Mouse (Mus musculus): ENCODE measurements around the gene Pltp. TPM values are rescaled to one million over a fixed set of nuclear protein-coding genes. Genes with fewer than 3 reads are reported as not detected.

Gene Pltp
- 5.1 TPM for polyA plus RNA-seq (2017; shearing (Covaris generic))

DNA sequence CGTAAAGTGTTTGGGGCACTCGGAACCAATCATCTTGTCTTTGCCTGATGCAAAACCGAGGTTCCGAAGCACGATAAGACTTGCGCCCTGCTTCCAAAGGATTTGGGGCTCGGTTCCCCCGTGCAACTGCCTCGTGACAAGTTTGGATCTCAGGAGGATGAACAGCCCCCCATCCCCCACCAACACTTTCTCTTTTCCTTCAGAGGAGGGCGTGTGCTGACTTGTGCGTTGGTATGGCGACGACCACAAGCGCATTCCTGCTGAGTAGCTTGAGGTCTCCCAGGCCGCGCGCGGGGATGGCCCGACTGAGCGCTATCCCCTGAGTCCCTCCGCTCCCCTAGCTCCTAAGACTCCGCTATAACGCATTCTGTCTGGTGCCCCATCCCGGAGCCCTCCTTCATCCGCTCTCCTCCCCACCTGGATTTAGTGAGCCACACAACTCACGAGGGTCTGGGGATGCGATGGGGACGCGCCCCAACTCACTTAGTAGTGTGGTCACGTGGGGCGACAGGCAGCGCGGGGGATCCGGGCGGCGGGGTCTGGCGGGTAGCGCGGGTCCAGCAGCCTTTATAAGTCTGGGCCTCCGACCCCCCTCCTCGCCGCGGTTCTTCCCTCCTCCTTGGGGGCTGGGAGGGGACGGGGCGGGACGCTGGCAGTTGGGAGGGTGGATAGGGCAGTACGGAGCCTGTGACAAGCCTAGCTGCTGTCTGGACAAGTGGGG lies at the start of gene Pltp:
Pltp (minus strand) TSS at position 611 of the 721 bp plus-strand sequence.

GRCm38 (mm10) chr2:164879228-164879567 lies 21.7 kb upstream of the Pltp start, which contains the start of gene Pcif1:
TSS of gene Pcif1 (plus strand) at chr2:164879304.

DNA sequence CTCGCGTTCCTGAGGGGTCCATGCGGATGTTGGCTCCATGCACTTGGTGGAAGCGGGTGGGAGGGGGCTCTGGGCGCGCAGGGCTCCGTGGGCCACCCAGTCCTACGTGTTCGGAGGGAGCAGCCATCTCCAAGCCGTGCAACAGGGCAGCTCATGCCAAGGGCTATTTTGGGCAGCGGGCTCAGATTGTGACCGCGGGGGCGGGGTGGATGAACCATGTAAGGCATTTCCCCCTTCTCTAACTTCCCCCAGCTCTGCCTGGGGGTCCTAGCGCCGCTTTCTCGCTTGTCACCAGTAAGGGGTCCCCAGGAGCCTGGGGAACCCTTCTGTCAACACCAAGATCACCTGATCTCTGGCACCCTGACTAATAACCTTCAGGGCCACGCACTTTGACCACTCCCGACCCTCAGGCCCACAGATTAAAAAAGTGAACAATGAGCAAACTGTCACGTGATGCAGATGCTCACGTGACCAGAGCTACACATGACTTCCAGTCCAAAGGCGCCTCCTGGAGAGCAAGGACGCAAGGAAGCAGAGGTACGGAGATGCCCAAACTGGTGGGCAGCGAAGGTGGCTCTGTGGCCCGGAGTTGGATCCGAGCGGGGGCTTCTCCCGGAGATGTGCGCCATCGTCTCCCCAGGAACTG lies 24.1 kb downstream of the Pltp start, which contains the start of gene Neurl2:
Neurl2 (minus strand) TSS at position 143 of the 646 bp plus-strand sequence.

GRCm38 (mm10) chr2:164832748-164833301 lies 24.7 kb downstream of the Pltp start, which contains the start of gene Ctsa:
TSS of gene Ctsa (plus strand) at chr2:164832873.

GRCm38 (mm10) chr2:164828437-164828836 lies 29.1 kb downstream of the Pltp start, which contains the start of gene Spata25:
TSS of gene Spata25 (minus strand) at chr2:164828537.

DNA sequence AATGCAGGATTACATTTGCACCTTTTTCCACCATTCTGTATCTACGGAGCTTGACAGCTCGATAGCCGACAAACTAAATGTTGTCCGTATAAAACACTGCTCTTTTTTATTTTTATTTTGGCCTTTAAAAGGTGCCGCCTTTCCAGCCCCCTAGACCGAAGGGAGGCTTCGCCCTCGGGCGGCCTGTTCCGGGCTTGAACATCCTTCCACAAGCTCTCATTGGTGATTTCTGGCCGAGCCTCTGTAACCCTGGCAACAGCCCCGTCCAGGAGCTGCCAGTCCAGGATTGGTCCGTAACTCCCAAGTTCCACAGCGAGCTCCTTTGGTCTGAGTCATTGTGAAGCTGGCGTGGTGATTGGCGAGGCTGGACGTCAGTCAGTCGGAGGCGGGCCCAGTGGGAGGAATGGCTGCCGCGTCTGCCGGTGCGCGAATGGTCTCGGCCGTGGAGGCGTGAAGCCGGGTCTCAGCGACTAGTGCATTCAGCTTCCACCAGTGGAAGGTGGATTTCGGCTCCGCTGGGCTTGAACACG lies 34.8 kb downstream of the Pltp start, which contains the start of gene Zswim1:
Zswim1 (plus strand) TSS at position 51 of the 530 bp plus-strand sequence.

DNA sequence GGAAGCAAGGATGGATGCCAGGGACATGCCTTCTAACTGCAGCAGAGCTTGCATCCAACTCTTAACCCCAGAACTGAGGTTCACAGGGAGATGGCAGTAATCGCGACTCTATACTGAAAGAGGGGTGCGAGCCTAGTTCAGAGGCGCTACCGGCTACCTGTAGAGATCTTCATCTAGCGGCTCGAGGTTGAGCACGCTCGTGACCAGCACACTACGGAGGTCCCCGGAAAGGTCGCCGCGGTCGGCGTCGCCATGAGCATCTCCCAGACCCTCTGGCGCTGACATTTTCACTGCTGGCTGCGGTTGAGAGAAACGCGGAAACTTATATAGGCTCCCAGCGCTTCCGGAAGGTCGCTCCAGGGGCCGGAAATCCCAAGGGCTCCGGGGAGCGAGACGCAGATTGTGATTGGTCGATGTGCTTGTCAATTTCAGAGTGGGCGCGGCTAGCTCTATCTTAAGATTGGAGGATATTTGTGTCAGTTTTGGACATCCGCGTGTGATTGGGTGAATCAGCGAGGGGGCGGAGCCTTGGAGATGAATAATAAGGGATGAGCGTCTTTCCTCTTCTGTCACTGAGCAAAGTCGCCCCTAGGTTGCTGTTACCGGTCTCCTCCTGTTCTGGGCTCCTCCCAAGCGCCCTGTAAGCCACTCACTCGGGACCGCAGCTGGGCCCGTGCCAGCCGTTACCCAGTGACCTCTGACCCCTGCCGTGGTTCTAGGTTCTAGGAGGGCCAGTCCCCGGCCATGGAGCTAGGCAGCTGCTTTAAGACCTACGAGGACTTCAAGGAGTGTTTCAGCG lies 52.8 kb downstream of the Pltp start, which contains the start of the genes Acot8 and Zswim3:
Acot8 (minus strand) TSS at position 350 of the 799 bp plus-strand sequence.
Zswim3 (plus strand) TSS at position 566 of the 799 bp plus-strand sequence.

Other genes starting within 250 kb of the Pltp start
- not detected for gene Wfdc6b, start 244.2 kb downstream of the Pltp start, polyA plus RNA-seq (2017; shearing (Covaris generic))
- gene Wfdc8, start 244.1 kb downstream of the Pltp start, polyA plus RNA-seq (2017; shearing (Covaris generic)) = not detected
- not detected for gene Wfdc16, start 218.9 kb downstream of the Pltp start, polyA plus RNA-seq (2017; shearing (Covaris generic))
- gene Wfdc10, start 201.7 kb downstream of the Pltp start, polyA plus RNA-seq (2017; shearing (Covaris generic)) = not detected
- not detected for gene Wfdc9, start 201.1 kb downstream of the Pltp start, polyA plus RNA-seq (2017; shearing (Covaris generic))
- not detected for gene Wfdc11, start 183.6 kb downstream of the Pltp start, polyA plus RNA-seq (2017; shearing (Covaris generic))
- 1.3 TPM for gene Wfdc13, start 172.6 kb downstream of the Pltp start, polyA plus RNA-seq (2017; shearing (Covaris generic))
- gene Spint4, start 159.2 kb downstream of the Pltp start, polyA plus RNA-seq (2017; shearing (Covaris generic)) = not detected
- gene Spint5, start 142.4 kb downstream of the Pltp start, polyA plus RNA-seq (2017; shearing (Covaris generic)) = not detected
- 0.34 TPM for gene Wfdc3, start 111.8 kb downstream of the Pltp start, polyA plus RNA-seq (2017; shearing (Covaris generic))
- gene Dnttip1, start 111.7 kb downstream of the Pltp start, polyA plus RNA-seq (2017; shearing (Covaris generic)) = 49.6 TPM
- 0.96 TPM for gene Ube2c, start 87.8 kb downstream of the Pltp start, polyA plus RNA-seq (2017; shearing (Covaris generic))
- gene Tnnc2, start 77.7 kb downstream of the Pltp start, polyA plus RNA-seq (2017; shearing (Covaris generic)) = not detected
- 5.0 TPM for gene Snx21, start 71.9 kb downstream of the Pltp start, polyA plus RNA-seq (2017; shearing (Covaris generic))
- gene Acot8, start 52.8 kb downstream of the Pltp start, polyA plus RNA-seq (2017; shearing (Covaris generic)) = 26.4 TPM
- gene Zswim3, start 52.6 kb downstream of the Pltp start, polyA plus RNA-seq (2017; shearing (Covaris generic)) = 3.5 TPM
- 15.3 TPM for gene Zswim1, start 35.0 kb downstream of the Pltp start, polyA plus RNA-seq (2017; shearing (Covaris generic))
- not detected for gene Spata25, start 29.2 kb downstream of the Pltp start, polyA plus RNA-seq (2017; shearing (Covaris generic))
- 161 TPM for gene Ctsa, start 24.8 kb downstream of the Pltp start, polyA plus RNA-seq (2017; shearing (Covaris generic))
- 1.0 TPM for gene Neurl2, start 24.3 kb downstream of the Pltp start, polyA plus RNA-seq (2017; shearing (Covaris generic))
- 150 TPM for gene Pcif1, start 21.6 kb upstream of the Pltp start, polyA plus RNA-seq (2017; shearing (Covaris generic))
- gene Zfp335, start 54.0 kb upstream of the Pltp start, polyA plus RNA-seq (2017; shearing (Covaris generic)) = 40.3 TPM
- 3.8 TPM for gene Mmp9, start 83.1 kb upstream of the Pltp start, polyA plus RNA-seq (2017; shearing (Covaris generic))
- 0.44 TPM for gene Slc12a5, start 103.1 kb upstream of the Pltp start, polyA plus RNA-seq (2017; shearing (Covaris generic))
- gene Ncoa5, start 177.2 kb upstream of the Pltp start, polyA plus RNA-seq (2017; shearing (Covaris generic)) = 33.1 TPM
- gene Cd40, start 197.9 kb upstream of the Pltp start, polyA plus RNA-seq (2017; shearing (Covaris generic)) = 0.52 TPM
- gene 1700025C18Rik, start 233.0 kb upstream of the Pltp start, polyA plus RNA-seq (2017; shearing (Covaris generic)) = not detected